Mouse (Mus musculus) heart, adult 2 months (tissue): ENCODE results near the gene Dlg5.

Experiments used
- CTCF ChIP-seq: fragments of 200-600 bp; IDR thresholded peaks from 2 replicates; pipeline ENCODE4 v1.8.1; 2022; ENCODE audit warnings: antibody characterized with exemption, mild to moderate bottlenecking, moderate library complexity
- EP300 ChIP-seq: fragments of 200-500 bp; IDR thresholded peaks from 2 replicates; pipeline ENCODE4 v1.6.1; 2011; ENCODE audit warnings: low read depth, low read length, control low read depth; ENCODE audit not compliant: insufficient read depth

DNA sequence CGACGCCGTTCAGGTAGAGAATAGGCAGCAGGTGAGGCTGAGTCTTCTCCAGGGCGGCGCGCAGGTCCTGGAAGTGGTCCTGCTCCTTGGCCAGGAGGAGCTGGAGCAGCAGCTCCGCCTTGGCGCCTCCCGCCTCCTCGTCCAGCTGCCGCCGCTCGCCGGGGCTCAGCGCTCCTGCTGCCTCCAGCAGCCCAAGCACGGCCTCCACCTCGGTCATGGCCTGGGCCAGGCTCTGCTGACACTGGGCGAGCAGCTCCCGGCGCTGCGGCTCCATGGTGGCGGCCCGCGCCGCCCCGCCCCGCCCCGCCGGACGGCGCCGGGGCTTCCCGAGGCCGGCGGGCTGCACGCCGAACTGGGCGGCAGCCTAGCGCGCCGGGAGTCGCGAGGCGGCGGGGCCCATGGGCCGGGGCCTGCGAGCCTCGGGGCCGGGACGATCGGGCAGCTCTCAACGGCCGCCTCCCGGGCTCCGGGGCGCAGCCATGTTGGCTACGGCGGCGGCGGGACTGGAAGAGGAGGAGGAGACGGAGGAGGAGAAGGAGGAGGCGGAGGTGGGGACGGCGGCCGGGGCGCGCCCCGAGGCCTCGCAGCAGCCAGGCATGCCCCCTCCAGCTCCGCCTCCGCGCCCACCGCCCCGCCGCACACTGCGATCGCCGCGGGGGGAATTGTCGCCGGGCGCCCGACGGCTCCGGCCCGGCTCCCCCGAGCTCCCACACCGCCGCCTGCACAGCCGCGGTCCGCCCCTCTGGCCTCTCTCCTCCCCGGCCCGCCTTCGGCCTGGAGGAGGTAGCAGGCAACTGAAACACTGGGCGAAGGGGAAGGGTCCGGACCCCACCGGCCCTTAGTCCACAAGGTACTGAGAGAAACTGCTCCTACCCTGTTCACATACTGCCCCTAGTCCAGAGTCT, at the start of gene Dlg5:
- TF ChIP-seq CTCF: no peak
- no peak for TF ChIP-seq EP300
